Mouse (Mus musculus): ENCODE results near the gene Fam205a1. TPM values are rescaled to one million over a fixed set of nuclear protein-coding genes. Genes with fewer than 3 reads are reported as not detected.
A peak's percentile ranks its signal among the peaks of the same experiment; 100 is the strongest.
"Not testable (repeated sequence)": the region's sequence is repeated elsewhere in the genome, so short reads cannot be mapped to it uniquely, and the experiment has no call there.

Gene Fam205a1
- polyA plus RNA-seq, 1 experiment from 2014 or later = not detected

DNA sequence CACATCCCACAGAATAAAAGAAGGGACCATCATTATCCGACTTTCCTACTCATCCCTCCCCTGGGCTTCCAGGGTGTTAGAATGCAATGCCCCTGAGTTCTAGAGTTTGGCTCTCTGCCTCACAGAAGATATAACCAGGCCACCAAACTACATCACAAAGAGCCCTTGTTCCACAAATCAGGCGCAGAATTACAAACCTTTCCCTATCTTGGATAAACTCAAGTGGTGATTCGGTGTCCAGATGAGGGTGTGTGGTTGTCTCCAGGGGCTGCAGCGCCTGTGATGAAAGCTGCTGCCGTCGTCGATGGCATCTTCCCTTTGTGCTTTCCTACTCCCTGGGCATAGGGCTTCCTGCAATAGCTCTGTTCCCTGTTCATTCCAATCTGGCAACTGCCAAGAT, 20.4 kb upstream of the Fam205a1 start, which contains the start of gene Fam205c:
Gene Fam205c (minus strand): TSS at position 101 of the 400 bp plus-strand sequence.
- Histone ChIP-seq H3K27ac (ENCODE audit: low read depth, low read length) (no peak within 1 kb of the TSS), H3K4me2 (replicated peaks; ENCODE audit: low read depth) (no peak within 1 kb of the TSS), H3K4me3 (ENCODE audit: low read depth, low read length) (no peak within 1 kb of the TSS), H3K36me3 (ENCODE audit: control insufficient read depth, insufficient read depth) (no peaks in the 10 kb centered on the region), H3K4me1 (replicated peaks; ENCODE audit: control insufficient read depth, insufficient read depth, low read length) (no peaks in the 10 kb centered on the region), H3K9ac (ENCODE audit: low read depth, low read length) (no peak within 1 kb of the TSS), H3K9me3 (ENCODE audit: control insufficient read depth) (no peaks in the 10 kb centered on the region), H3K27me3 (replicated peaks; ENCODE audit: control insufficient read depth, insufficient read depth, low read length) (no peaks in the 10 kb centered on the region)
- TF ChIP-seq CTCF (IDR thresholded peaks at IDR 0.05; ENCODE audit: low read depth) = no peak
- ATAC-seq = no peak
- WGBS = 77% methylated on average over 7 of the region's 7 CpGs

DNA sequence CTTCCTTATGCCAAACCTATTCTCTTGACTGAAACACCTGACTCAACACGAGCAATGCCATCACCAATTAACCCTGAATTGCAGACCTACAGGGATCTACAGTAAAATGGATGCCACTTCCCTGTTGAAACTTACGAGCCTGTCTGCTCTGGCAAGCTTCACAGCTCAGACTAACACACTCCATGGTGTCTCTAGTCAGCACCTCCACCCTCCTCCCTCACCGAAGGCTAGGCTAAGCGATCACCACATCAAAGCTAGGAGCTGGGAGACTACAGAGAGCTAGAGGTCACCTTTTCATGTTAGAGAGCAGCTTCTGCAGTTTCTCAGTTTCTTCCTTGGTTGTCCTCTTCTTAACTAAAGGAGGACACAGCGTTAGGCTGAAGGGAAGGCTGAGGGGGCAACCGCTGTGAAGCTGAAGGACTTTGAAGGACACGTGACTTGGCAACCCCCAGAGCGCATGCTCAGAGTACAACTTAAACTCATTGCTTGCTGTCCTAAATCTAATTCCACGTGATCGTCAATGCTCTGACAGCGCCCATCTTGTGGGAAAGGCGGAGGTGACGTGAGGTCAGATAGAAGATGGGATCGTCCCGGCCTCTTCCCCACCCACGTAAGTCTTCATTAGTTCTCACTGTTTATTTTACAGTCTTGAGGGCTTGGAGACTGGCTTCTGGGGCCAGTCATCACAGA, 19.2 kb upstream of the Fam205a1 start:
- H3K9ac ChIP-seq (ENCODE audit: low read depth, low read length) = no peak overlapping the region
- no peaks in the 10 kb centered on the region for H3K27me3 ChIP-seq (replicated peaks; ENCODE audit: control insufficient read depth, insufficient read depth, low read length)
- no peak overlapping the region for H3K4me2 ChIP-seq (replicated peaks; ENCODE audit: low read depth)
- 70% methylated on average over 16 of the region's 16 CpGs for WGBS
- no peaks in the 10 kb centered on the region for H3K9me3 ChIP-seq (ENCODE audit: control insufficient read depth)
- ATAC-seq = no peak
- H3K27ac ChIP-seq (ENCODE audit: low read depth, low read length) = no peak overlapping the region
- H3K36me3 ChIP-seq (ENCODE audit: control insufficient read depth, insufficient read depth) = no peaks in the 10 kb centered on the region
- H3K4me1 ChIP-seq (replicated peaks; ENCODE audit: control insufficient read depth, insufficient read depth, low read length) = no peaks in the 10 kb centered on the region
- H3K4me3 ChIP-seq (ENCODE audit: low read depth, low read length) = no peak overlapping the region
- no peak for TF ChIP-seq CTCF (IDR thresholded peaks at IDR 0.05; ENCODE audit: low read depth)

DNA sequence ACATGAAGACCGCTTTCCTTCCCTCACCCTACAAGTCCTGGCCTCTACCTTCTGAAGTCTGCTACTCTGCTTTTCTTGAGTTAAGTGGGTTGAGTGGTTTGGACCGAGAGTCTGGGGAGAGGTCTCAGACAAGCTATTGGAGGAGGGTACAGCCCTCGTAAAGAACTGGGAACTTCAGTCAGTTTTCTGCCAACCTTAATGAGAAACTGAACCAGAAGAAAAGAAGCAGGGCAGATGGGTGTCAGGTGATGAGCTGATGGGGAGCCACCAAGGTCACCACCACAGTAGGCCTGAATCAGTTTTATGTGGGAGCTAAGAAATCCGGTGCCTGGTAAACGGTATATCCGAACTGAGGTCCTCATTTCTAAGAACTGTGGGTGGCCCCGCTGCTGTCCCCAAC, 18.5 kb upstream of the Fam205a1 start:
- H3K4me2 ChIP-seq (replicated peaks; ENCODE audit: low read depth) = no peak overlapping the region
- H3K9me3 ChIP-seq (ENCODE audit: control insufficient read depth) = no peaks in the 10 kb centered on the region
- H3K27me3 ChIP-seq (replicated peaks; ENCODE audit: control insufficient read depth, insufficient read depth, low read length) = no peaks in the 10 kb centered on the region
- no peak for TF ChIP-seq CTCF (IDR thresholded peaks at IDR 0.05; ENCODE audit: low read depth)
- no peaks in the 10 kb centered on the region for H3K36me3 ChIP-seq (ENCODE audit: control insufficient read depth, insufficient read depth)
- H3K4me1 ChIP-seq (replicated peaks; ENCODE audit: control insufficient read depth, insufficient read depth, low read length) = no peaks in the 10 kb centered on the region
- H3K27ac ChIP-seq (ENCODE audit: low read depth, low read length) = no peak overlapping the region
- WGBS = 90% methylated on average over 7 of the region's 7 CpGs
- no peak for ATAC-seq
- no peak overlapping the region for H3K9ac ChIP-seq (ENCODE audit: low read depth, low read length)
- H3K4me3 ChIP-seq (ENCODE audit: low read depth, low read length) = no peak overlapping the region

DNA sequence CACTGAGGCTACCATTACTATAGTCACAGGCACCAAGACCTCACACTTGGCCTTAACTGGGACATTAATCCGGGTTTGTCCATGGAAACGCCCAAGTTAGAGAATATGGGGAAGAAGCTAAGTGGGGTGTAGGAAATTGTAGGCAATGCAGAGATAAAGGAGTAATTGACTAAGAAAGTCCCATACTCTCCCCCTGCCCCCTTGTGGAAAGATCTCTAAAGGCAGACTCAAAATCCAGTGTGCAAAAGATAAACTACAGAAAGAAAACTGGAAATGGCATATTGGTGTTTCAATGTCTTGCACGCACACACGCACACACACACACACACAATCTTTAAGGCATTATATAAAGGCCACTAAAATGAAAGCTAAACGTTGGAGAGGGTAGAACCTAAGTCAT, 17.1 kb upstream of the Fam205a1 start:
- H3K9me3 ChIP-seq (ENCODE audit: control insufficient read depth) = no peaks in the 10 kb centered on the region
- H3K4me1 ChIP-seq (replicated peaks; ENCODE audit: control insufficient read depth, insufficient read depth, low read length) = no peaks in the 10 kb centered on the region
- ATAC-seq = no peak
- H3K36me3 ChIP-seq (ENCODE audit: control insufficient read depth, insufficient read depth) = no peaks in the 10 kb centered on the region
- no peaks in the 10 kb centered on the region for H3K27me3 ChIP-seq (replicated peaks; ENCODE audit: control insufficient read depth, insufficient read depth, low read length)
- no peak overlapping the region for H3K4me3 ChIP-seq (ENCODE audit: low read depth, low read length)
- H3K4me2 ChIP-seq (replicated peaks; ENCODE audit: low read depth) = no peak overlapping the region
- peak; percentile 60 for TF ChIP-seq CTCF (IDR thresholded peaks at IDR 0.05; ENCODE audit: low read depth)
- 67% methylated on average over 5 of the region's 5 CpGs for WGBS
- H3K9ac ChIP-seq (ENCODE audit: low read depth, low read length) = no peak overlapping the region
- H3K27ac ChIP-seq (ENCODE audit: low read depth, low read length) = no peak overlapping the region

DNA sequence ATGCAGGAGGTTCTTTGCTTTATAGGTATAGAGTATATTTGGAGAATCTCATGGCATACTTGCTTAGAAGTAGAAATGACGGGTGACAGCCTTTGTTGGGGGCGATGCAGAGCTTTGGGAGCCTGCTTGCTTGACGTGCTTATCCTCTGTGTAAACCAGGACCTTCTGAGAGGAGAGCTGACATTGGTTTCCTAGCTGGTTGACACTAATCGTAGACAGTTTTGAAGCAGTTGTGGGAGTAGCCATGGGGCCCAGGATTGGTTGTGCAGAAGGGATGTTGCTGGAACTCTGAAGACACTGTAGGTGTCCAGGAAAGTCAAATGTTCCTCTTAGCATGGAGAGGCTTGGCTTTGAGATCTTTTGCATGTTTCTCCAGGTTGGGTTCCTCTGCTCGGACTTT, 14.5 kb upstream of the Fam205a1 start:
- Histone ChIP-seq H3K27me3 (replicated peaks; ENCODE audit: control insufficient read depth, insufficient read depth, low read length) (no peaks in the 10 kb centered on the region), H3K4me1 (replicated peaks; ENCODE audit: control insufficient read depth, insufficient read depth, low read length) (no peaks in the 10 kb centered on the region), H3K27ac (ENCODE audit: low read depth, low read length) (no peak overlapping the region), H3K4me2 (replicated peaks; ENCODE audit: low read depth) (no peak overlapping the region), H3K9ac (ENCODE audit: low read depth, low read length) (no peak overlapping the region), H3K4me3 (ENCODE audit: low read depth, low read length) (no peak overlapping the region), H3K36me3 (ENCODE audit: control insufficient read depth, insufficient read depth) (no peaks in the 10 kb centered on the region), H3K9me3 (ENCODE audit: control insufficient read depth) (no peaks in the 10 kb centered on the region)
- no peak for ATAC-seq
- TF ChIP-seq CTCF (IDR thresholded peaks at IDR 0.05; ENCODE audit: low read depth) = no peak
- WGBS = 87% methylated on average over 5 of the region's 5 CpGs

DNA sequence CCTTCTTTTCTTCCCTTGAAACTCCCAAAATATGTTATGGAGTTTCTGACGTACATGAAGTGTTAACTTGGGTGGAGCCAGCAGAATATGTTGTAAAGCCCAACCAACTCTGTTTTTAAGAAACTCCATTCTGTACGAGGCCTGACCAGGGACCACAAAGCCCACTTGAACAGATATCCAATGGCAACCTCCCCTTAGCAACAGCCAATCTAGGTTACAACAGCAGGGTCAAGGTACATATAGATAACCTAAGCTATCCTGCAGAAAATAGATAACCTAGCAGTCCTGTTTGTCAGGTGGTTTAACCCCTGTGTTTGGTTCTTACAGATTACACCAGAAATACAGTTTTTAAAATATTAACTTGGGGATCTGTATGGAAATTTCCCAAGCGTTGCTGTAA, 13.7 kb upstream of the Fam205a1 start:
- H3K36me3 ChIP-seq (ENCODE audit: control insufficient read depth, insufficient read depth) = no peaks in the 10 kb centered on the region
- H3K4me1 ChIP-seq (replicated peaks; ENCODE audit: control insufficient read depth, insufficient read depth, low read length) = no peaks in the 10 kb centered on the region
- H3K27ac ChIP-seq (ENCODE audit: low read depth, low read length) = no peak overlapping the region
- H3K9ac ChIP-seq (ENCODE audit: low read depth, low read length) = no peak overlapping the region
- TF ChIP-seq CTCF (IDR thresholded peaks at IDR 0.05; ENCODE audit: low read depth) = no peak
- 33% methylated on average over 3 of the region's 3 CpGs for WGBS
- no peak overlapping the region for H3K4me3 ChIP-seq (ENCODE audit: low read depth, low read length)
- no peaks in the 10 kb centered on the region for H3K27me3 ChIP-seq (replicated peaks; ENCODE audit: control insufficient read depth, insufficient read depth, low read length)
- H3K9me3 ChIP-seq (ENCODE audit: control insufficient read depth) = no peaks in the 10 kb centered on the region
- ATAC-seq = peak; percentile 38; the same call in 1 of the 2 replicates
- H3K4me2 ChIP-seq (replicated peaks; ENCODE audit: low read depth) = peak overlapping the region; percentile 30

DNA sequence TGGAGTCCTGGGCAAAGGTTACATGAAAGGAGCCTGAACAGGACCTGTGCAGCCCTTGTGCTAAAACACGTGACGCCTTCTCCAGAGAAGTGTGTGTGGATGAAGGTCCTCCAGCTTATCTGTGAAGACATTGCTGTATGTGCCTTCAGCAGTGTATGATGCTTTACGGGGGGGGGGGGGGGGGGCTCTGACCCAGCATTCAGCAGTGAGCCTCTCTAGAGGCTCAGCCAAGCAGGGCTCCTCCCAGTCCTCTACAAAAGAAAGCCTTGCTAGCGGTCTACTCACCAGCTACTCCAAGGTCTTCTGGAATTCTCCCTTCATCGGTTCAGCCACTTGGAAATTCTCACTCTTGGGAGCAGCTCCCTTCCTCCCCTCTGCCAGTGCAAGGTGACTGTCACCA, 9.8 kb upstream of the Fam205a1 start:
- H3K9ac ChIP-seq (ENCODE audit: low read depth, low read length); H3K9me3 ChIP-seq (ENCODE audit: control insufficient read depth); H3K27me3 ChIP-seq (replicated peaks; ENCODE audit: control insufficient read depth, insufficient read depth, low read length); H3K4me1 ChIP-seq (replicated peaks; ENCODE audit: control insufficient read depth, insufficient read depth, low read length); H3K4me3 ChIP-seq (ENCODE audit: low read depth, low read length); H3K27ac ChIP-seq (ENCODE audit: low read depth, low read length); H3K36me3 ChIP-seq (ENCODE audit: control insufficient read depth, insufficient read depth); ATAC-seq; H3K4me2 ChIP-seq (replicated peaks; ENCODE audit: low read depth): not testable (repeated sequence)
- WGBS = 85% methylated on average over 5 of the region's 5 CpGs

DNA sequence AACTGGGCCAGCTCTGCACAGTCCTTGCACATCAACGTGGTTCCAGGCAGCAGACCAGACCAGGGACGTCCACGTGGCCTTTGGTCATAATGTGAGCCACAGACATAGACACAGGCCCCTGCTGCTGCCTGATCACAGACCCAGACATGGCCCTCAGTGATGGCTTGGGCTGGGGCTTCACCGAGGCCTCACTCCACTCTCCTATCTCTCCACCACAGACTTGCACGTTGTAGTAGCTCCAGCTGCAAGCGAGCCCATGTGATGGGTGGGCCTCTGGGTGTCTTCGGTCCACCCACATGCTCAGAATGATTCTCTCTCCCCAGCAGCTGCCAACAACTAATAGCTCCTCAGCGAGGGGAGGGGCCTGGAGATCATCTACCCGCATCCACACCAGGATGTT, 6.8 kb upstream of the Fam205a1 start:
- H3K9me3 ChIP-seq (ENCODE audit: control insufficient read depth); ATAC-seq; H3K27me3 ChIP-seq (replicated peaks; ENCODE audit: control insufficient read depth, insufficient read depth, low read length); H3K4me3 ChIP-seq (ENCODE audit: low read depth, low read length); H3K36me3 ChIP-seq (ENCODE audit: control insufficient read depth, insufficient read depth); H3K9ac ChIP-seq (ENCODE audit: low read depth, low read length); H3K27ac ChIP-seq (ENCODE audit: low read depth, low read length); H3K4me1 ChIP-seq (replicated peaks; ENCODE audit: control insufficient read depth, insufficient read depth, low read length); H3K4me2 ChIP-seq (replicated peaks; ENCODE audit: low read depth): not testable (repeated sequence)
- WGBS = 72% methylated on average over 9 of the region's 9 CpGs

DNA sequence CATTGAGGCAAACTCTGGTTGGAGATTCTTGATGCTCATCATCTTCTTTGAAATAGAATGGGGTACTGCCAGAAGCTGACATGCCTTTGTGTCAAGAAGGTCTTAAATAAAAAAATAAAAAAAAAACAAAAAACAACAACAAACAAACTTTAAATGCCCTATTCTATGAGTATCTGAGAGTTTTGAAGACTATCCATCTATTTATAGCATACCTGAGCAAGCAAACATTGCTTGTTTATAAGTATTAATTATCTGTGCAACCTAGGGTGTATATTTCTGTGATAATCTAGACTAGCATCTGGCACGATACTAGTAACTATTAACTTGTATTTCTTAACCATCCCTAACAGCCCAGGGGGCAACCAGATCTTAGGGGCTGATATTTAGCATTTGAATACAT, 3.0 kb upstream of the Fam205a1 start, which contains the start of gene Gm12394:
Gene Gm12394 (minus strand): TSS at position 101 of the 400 bp plus-strand sequence.
- not testable (repeated sequence) for H3K27me3 ChIP-seq (replicated peaks; ENCODE audit: control insufficient read depth, insufficient read depth, low read length); H3K9me3 ChIP-seq (ENCODE audit: control insufficient read depth); H3K9ac ChIP-seq (ENCODE audit: low read depth, low read length); H3K4me2 ChIP-seq (replicated peaks; ENCODE audit: low read depth); ATAC-seq; H3K36me3 ChIP-seq (ENCODE audit: control insufficient read depth, insufficient read depth); H3K4me1 ChIP-seq (replicated peaks; ENCODE audit: control insufficient read depth, insufficient read depth, low read length); H3K4me3 ChIP-seq (ENCODE audit: low read depth, low read length); H3K27ac ChIP-seq (ENCODE audit: low read depth, low read length)
- WGBS = 82% methylated on average over 1 of the region's 1 CpGs

Data from intestine, postnatal 0 days (tissue).